Mouse (Mus musculus): ENCODE measurements at regions not wholly inside any gene's neighbourhood (a gene's known extent, or its start where the extent isn't known, plus 50 kb on each side); places are given as distances from the start of the nearest gene placed in this dataset.

DNA sequence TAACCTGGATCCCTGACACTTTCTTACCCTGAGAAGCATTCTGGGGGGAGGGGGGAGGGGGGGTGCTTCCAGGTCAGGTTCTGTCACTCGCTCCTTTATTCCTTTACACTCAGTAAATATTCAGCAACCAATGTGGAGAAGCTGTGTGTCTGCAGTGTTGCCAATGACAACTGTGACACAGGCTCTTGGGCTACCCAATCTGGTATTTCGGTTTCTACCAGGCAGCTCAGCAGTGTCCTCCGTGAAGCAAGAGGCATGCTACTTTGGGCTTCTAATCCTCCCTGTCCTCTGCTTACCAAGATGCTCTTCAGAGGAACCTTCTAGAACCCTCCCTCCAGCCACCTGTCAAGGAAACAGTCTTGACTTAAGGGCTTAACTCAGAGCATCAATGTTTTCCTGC, 290.7 kb downstream of the Emp1 start:
- no peaks in the 10 kb centered on the region for H3K36me3 ChIP-seq (ENCODE audit: control insufficient read depth, insufficient read depth, low read length)
- WGBS: 74% methylated on average over 3 of the region's 3 CpGs

DNA sequence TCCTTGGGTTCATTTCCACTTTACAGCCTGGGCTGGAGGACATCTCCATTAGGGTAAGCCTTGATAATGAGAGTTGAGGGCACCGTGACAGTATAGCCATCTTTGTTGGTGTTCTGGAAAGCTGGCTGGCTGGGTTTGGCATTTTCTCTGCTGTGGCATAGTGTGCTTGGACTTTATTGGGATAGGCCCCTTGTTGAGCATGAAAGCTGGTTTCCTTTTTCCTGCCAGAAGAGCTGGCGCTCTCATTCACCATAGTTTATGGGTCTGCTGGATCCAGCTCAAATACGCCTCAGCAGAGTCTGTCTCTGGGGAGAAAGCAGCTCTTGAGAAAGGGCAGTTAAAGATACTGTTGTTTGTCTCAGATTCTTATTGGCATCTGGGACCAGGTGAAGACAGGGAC, 300.0 kb downstream of the Emp1 start:
- WGBS: 90% methylated on average over 3 of the region's 3 CpGs

More for the DNA sequence above, 290.7 kb downstream of the Emp1 start:
- Histone ChIP-seq H3K9ac (replicated peaks; ENCODE audit: low read depth, low read length) (no peak overlapping the region), H3K4me3 (ENCODE audit: low read depth, low read length) (no peak overlapping the region), H3K9me3 (ENCODE audit: control insufficient read depth, low read depth, low read length) (no peaks in the 10 kb centered on the region), H3K4me2 (replicated peaks; ENCODE audit: low read depth, low read length) (no peak overlapping the region), H3K27ac (ENCODE audit: low read length) (no peak overlapping the region), H3K27me3 (ENCODE audit: control insufficient read depth, insufficient read depth, low read length) (no peaks in the 10 kb centered on the region), H3K4me1 (ENCODE audit: control insufficient read depth, insufficient read depth, low read length) (no peaks in the 10 kb centered on the region)
- ATAC-seq (ENCODE audit: insufficient number of reproducible peaks, insufficient read depth, low FRiP score, low read depth): no peak

GRCm38 (mm10) chr6:135662801-135663537, 300.6 kb downstream of the Emp1 start:
- no peak overlapping the region for H3K27ac ChIP-seq (ENCODE audit: low read length)
- H3K9ac ChIP-seq (replicated peaks; ENCODE audit: low read depth, low read length): no peak overlapping the region
- H3K4me2 ChIP-seq (replicated peaks; ENCODE audit: low read depth, low read length): no peak overlapping the region
- H3K4me3 ChIP-seq (ENCODE audit: low read depth, low read length): no peak overlapping the region
- H3K4me1 ChIP-seq (ENCODE audit: control insufficient read depth, insufficient read depth, low read length): no peaks in the 10 kb centered on the region
- WGBS: 84% methylated on average over 4 of the region's 4 CpGs
- H3K9me3 ChIP-seq (ENCODE audit: control insufficient read depth, low read depth, low read length): no peaks in the 10 kb centered on the region
- H3K36me3 ChIP-seq (ENCODE audit: control insufficient read depth, insufficient read depth, low read length): no peaks in the 10 kb centered on the region
- H3K27me3 ChIP-seq (ENCODE audit: control insufficient read depth, insufficient read depth, low read length): no peaks in the 10 kb centered on the region
- ATAC-seq (ENCODE audit: insufficient number of reproducible peaks, insufficient read depth, low FRiP score, low read depth): no peak

More for the DNA sequence above, 300.0 kb downstream of the Emp1 start:
- no peaks in the 10 kb centered on the region for H3K9me3 ChIP-seq (ENCODE audit: control insufficient read depth, low read depth, low read length)
- H3K4me1 ChIP-seq (ENCODE audit: control insufficient read depth, insufficient read depth, low read length): no peaks in the 10 kb centered on the region
- no peak for ATAC-seq (ENCODE audit: insufficient number of reproducible peaks, insufficient read depth, low FRiP score, low read depth)
- H3K27ac ChIP-seq (ENCODE audit: low read length): no peak overlapping the region
- H3K9ac ChIP-seq (replicated peaks; ENCODE audit: low read depth, low read length): no peak overlapping the region
- no peaks in the 10 kb centered on the region for H3K36me3 ChIP-seq (ENCODE audit: control insufficient read depth, insufficient read depth, low read length)
- H3K4me3 ChIP-seq (ENCODE audit: low read depth, low read length): no peak overlapping the region
- no peak overlapping the region for H3K4me2 ChIP-seq (replicated peaks; ENCODE audit: low read depth, low read length)
- H3K27me3 ChIP-seq (ENCODE audit: control insufficient read depth, insufficient read depth, low read length): no peaks in the 10 kb centered on the region

All from stomach, embryonic 14.5 days (tissue).